Mouse (Mus musculus): ENCODE measurements at regions not wholly inside any gene's neighbourhood (a gene's known extent, or its start where the extent isn't known, plus 50 kb on each side); places are given as distances from the start of the nearest gene placed in this dataset.

- no peak for DNase-seq (ENCODE audit: inconsistent age in 2 of 2, low spot score in 1 of 2)
Measured at GRCm38 (mm10) chr10:21724351-21724750, 131.4 kb downstream of the 1700020N01Rik start.

GRCm38 (mm10) chr10:21724999-21725398 lies 132.1 kb downstream of the 1700020N01Rik start:
- DNase-seq (ENCODE audit: inconsistent age in 2 of 2, low spot score in 1 of 2): no peak

GRCm38 (mm10) chr10:21740256-21740655 lies 141.7 kb upstream of the Sgk1 start:
- DNase-seq (ENCODE audit: inconsistent age in 2 of 2, low spot score in 1 of 2): peak in 1 of 2 experiments; percentile 38

- no peak for DNase-seq (ENCODE audit: inconsistent age in 2 of 2, low spot score in 1 of 2)
Measured at GRCm38 (mm10) chr10:21741575-21741974, 140.4 kb upstream of the Sgk1 start.

GRCm38 (mm10) chr10:21741976-21742745 lies 139.8 kb upstream of the Sgk1 start:
- no peak for DNase-seq (ENCODE audit: inconsistent age in 2 of 2, low spot score in 1 of 2)

GRCm38 (mm10) chr10:21743396-21743795 lies 138.6 kb upstream of the Sgk1 start:
- DNase-seq (ENCODE audit: inconsistent age in 2 of 2, low spot score in 1 of 2): peak in 1 of 2 experiments; percentile 58

GRCm38 (mm10) chr10:21744341-21744955 lies 137.5 kb upstream of the Sgk1 start:
- no peak for DNase-seq (ENCODE audit: inconsistent age in 2 of 2, low spot score in 1 of 2)

GRCm38 (mm10) chr10:21745940-21746487 lies 136.0 kb upstream of the Sgk1 start:
- no peak for DNase-seq (ENCODE audit: inconsistent age in 2 of 2, low spot score in 1 of 2)

- DNase-seq (ENCODE audit: inconsistent age in 2 of 2, low spot score in 1 of 2): no peak
Measured at GRCm38 (mm10) chr10:21746713-21747112, 135.3 kb upstream of the Sgk1 start.

- no peak for DNase-seq (ENCODE audit: inconsistent age in 2 of 2, low spot score in 1 of 2)
Measured at GRCm38 (mm10) chr10:21751326-21751725, 130.7 kb upstream of the Sgk1 start.

GRCm38 (mm10) chr10:21752392-21752791 lies 129.6 kb upstream of the Sgk1 start:
- DNase-seq (ENCODE audit: inconsistent age in 2 of 2, low spot score in 1 of 2): no peak

GRCm38 (mm10) chr10:21754763-21755548 lies 127.0 kb upstream of the Sgk1 start:
- DNase-seq (ENCODE audit: inconsistent age in 2 of 2, low spot score in 1 of 2): no peak

GRCm38 (mm10) chr10:21755717-21756116 lies 126.3 kb upstream of the Sgk1 start:
- no peak for DNase-seq (ENCODE audit: inconsistent age in 2 of 2, low spot score in 1 of 2)

GRCm38 (mm10) chr10:21756811-21757210 lies 125.2 kb upstream of the Sgk1 start:
- peak in 1 of 2 experiments; percentile 82 for DNase-seq (ENCODE audit: inconsistent age in 2 of 2, low spot score in 1 of 2)

GRCm38 (mm10) chr10:21758122-21758521 lies 123.9 kb upstream of the Sgk1 start:
- no peak for DNase-seq (ENCODE audit: inconsistent age in 2 of 2, low spot score in 1 of 2)

- DNase-seq (ENCODE audit: inconsistent age in 2 of 2, low spot score in 1 of 2): no peak
Measured at GRCm38 (mm10) chr10:21762516-21762915, 119.5 kb upstream of the Sgk1 start.

- DNase-seq (ENCODE audit: inconsistent age in 2 of 2, low spot score in 1 of 2): no peak
Measured at GRCm38 (mm10) chr10:21763017-21763964, 118.7 kb upstream of the Sgk1 start.

GRCm38 (mm10) chr10:21764090-21764489 lies 117.9 kb upstream of the Sgk1 start:
- DNase-seq (ENCODE audit: inconsistent age in 2 of 2, low spot score in 1 of 2): no peak

GRCm38 (mm10) chr10:21764891-21765290 lies 117.1 kb upstream of the Sgk1 start:
- no peak for DNase-seq (ENCODE audit: inconsistent age in 2 of 2, low spot score in 1 of 2)

- no peak for DNase-seq (ENCODE audit: inconsistent age in 2 of 2, low spot score in 1 of 2)
Measured at GRCm38 (mm10) chr10:21773548-21773947, 108.4 kb upstream of the Sgk1 start.

Measured in adrenal gland, adult (tissue).